Mouse (Mus musculus): ENCODE data around the gene Plxnd1. TPM values are rescaled to one million over a fixed set of nuclear protein-coding genes. Genes with fewer than 3 reads are reported as not detected.

The Plxnd1 gene
- total RNA-seq, 2 experiments from 2014 or later: 14.7 to 26.7 TPM

- intact Hi-C loops (cut with DNase I): loop anchor here (2.0 to 5.0 kb wide), 2 partner anchors 33 to 54 kb away; no protein-coding TSS in a partner anchor
- no peak for TF ChIP-seq CTCF (IDR thresholded peaks at IDR 0.05)
- peak overlapping the region; percentile 89 for H3K27ac ChIP-seq
- peak; percentile 92 for DNase-seq
- peak overlapping the region; percentile 48 for H3K4me3 ChIP-seq
These were observed 35.6 kb downstream of the Plxnd1 start for GRCm38 (mm10) chr6:115959151-115959691.

- intact Hi-C loops (cut with DNase I): loop anchor here (2.0 to 5.0 kb wide), 2 partner anchors 34 to 54 kb away; no protein-coding TSS in a partner anchor
- no peak for DNase-seq
- no peak for TF ChIP-seq CTCF (IDR thresholded peaks at IDR 0.05)
- peak overlapping the region; percentile 89 for H3K27ac ChIP-seq
- peak overlapping the region; percentile 48 for H3K4me3 ChIP-seq
These were observed 36.4 kb downstream of the Plxnd1 start for GRCm38 (mm10) chr6:115958445-115958844.

- Histone ChIP-seq H3K27ac (peak overlapping the region; percentile 89), H3K4me3 (peak overlapping the region; percentile 23; the same call in 1 of the 2 replicates)
- DNase-seq: no peak
- no peak for TF ChIP-seq CTCF (IDR thresholded peaks at IDR 0.05)
- intact Hi-C loops (cut with DNase I): loop anchor here (2.0 to 5.0 kb wide), 3 partner anchors 35 to 53 kb away; no protein-coding TSS in a partner anchor
These were observed 37.1 kb downstream of the Plxnd1 start for GRCm38 (mm10) chr6:115957681-115958080.

DNA sequence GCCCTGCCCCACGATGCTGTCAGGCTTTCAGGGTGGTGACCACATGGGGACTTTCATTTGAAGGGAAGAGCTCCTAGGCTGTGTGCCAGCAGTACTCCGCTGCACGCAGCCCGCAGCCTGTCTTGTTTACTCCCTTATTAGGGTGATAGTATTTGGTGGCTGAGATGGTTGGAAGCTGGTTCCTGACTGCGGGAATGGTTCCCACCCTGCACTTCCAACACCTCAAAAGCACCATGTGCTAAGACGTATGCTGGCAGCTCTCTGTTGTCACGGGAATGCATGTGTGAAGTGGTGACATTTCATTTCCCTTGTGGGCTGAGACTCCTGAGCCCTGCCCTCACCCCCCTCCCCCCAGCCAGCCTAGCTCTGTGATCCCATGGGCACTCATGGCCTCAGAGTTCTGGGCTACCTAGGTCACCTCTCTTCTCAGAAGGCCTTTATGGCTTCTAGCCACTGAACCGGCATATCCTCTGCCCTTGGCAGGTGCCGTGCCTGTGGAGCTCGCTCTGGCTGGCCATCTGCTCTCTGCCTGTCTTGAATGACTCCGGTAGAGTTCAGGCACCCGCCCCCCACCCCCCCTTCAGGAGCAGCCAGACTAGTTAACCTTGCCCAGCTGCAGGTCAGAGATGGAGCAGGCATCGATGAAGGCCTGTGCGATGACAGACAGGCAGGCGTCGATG lies 37.7 kb downstream of the Plxnd1 start:
- no peak for TF ChIP-seq CTCF (IDR thresholded peaks at IDR 0.05)
- Histone ChIP-seq H3K4me3 (no peak overlapping the region; the same call in none of the 2 replicates), H3K27ac (peak overlapping the region; percentile 89)
- DNase-seq: peak; percentile 83
- intact Hi-C loops (cut with DNase I): loop anchor here (2.0 to 5.0 kb wide), 2 partner anchors 35 to 42 kb away; no protein-coding TSS in a partner anchor

DNA sequence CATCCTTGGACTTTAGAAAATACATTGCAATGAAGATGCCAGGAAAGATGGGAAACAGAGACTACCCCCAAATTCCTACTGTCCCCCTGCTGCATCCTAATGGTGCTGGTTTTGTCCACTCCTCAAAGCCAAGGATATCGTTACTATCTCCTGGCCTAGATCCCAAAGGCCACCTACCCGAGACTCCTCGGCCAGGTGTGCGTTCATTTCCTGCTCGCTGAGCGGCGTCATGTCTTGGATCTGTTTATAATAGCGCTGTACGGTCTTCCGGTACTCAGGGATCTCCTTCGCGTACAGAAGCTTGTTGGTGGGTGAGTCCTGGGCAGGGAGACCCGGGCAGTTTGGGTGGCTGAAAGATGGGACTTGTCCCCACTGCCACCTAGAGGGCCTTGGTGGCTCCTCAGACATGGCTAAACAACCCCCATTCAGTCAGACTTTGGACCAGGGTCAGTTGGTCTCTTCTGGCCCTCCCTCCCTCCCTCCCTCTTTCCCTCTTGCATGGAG lies 38.3 kb downstream of the Plxnd1 start:
- Histone ChIP-seq H3K4me3 (no peak overlapping the region), H3K27ac (peak overlapping the region; percentile 89)
- intact Hi-C loops (cut with DNase I): loop anchor here (2.0 to 5.0 kb wide), 2 partner anchors 36 to 42 kb away; no protein-coding TSS in a partner anchor
- peak; percentile 31 for TF ChIP-seq CTCF (IDR thresholded peaks at IDR 0.05)
- no peak for DNase-seq

DNA sequence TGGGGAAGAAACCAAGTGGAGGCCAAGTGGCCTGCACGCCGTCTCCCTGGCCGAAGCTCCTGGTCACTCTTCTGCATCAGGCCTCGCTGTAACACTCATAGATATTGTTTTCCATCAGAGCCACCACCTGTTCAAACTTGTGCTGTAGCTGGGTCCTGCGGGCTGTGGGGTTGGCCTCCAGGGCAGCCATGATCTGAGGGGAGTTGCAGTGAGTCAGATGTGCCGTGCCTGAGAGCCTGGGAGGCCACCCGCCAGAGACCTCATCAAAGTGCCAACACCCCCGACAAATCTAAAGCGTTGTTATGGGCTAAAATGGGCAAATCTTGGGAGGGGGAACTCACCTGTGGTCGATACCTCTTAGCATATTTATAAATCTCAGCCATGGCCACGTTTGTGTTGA lies 39.1 kb downstream of the Plxnd1 start:
- TF ChIP-seq CTCF (IDR thresholded peaks at IDR 0.05): no peak
- Histone ChIP-seq H3K27ac (peak overlapping the region; percentile 89), H3K4me3 (no peak overlapping the region)
- DNase-seq: no peak
- intact Hi-C loops (cut with DNase I): loop anchor here (2.0 to 5.0 kb wide), 2 partner anchors 37 to 41 kb away; no protein-coding TSS in a partner anchor

- TF ChIP-seq CTCF (IDR thresholded peaks at IDR 0.05): no peak
- H3K4me3 ChIP-seq: no peak overlapping the region
- DNase-seq: no peak
- intact Hi-C loops (cut with DNase I): loop anchor here (5.0 kb wide), 1 partner anchor 37 kb away; no protein-coding TSS in a partner anchor
- peak overlapping the region; percentile 89 for H3K27ac ChIP-seq
These were observed 39.6 kb downstream of the Plxnd1 start for GRCm38 (mm10) chr6:115955169-115955568.

DNA sequence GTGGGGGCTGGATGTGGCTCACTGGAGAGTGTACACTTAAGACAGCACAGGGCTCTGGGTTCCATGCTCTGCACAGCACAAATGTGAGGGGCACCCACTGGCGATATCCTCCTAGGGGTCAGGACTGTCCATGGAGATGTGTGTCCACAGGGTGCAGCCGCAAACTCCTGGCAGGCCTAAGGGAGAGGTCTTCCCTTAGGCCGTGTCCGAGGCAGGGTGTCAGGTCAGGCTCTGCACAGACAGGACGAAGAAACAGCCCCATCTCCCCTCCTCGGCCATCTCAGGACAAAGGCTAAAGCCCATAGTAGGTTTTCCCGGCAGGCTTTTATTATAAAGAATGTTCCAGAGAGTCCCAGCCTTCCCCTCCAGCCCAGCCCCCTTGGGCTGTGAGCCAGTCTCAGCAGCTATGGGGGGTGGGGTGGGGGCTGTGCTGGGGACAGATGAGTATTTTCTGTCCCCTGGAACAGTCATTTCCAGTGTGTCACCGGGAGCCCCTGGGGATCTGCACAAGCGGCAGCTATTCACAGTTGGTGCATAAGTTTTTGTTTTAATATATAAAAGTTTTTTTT lies 40.2 kb downstream of the Plxnd1 start:
- intact Hi-C loops (cut with DNase I): loop anchor here (5.0 kb wide), 1 partner anchor 38 kb away; no protein-coding TSS in a partner anchor
- no peak for DNase-seq
- no peak for TF ChIP-seq CTCF (IDR thresholded peaks at IDR 0.05)
- Histone ChIP-seq H3K27ac (peak overlapping the region; percentile 89), H3K4me3 (no peak overlapping the region)

- intact Hi-C loops (cut with DNase I): no loop called here
- no peak for TF ChIP-seq CTCF (IDR thresholded peaks at IDR 0.05)
- H3K4me3 ChIP-seq: no peak overlapping the region
- H3K27ac ChIP-seq: no peak overlapping the region
- no peak for DNase-seq
These were observed 48.4 kb downstream of the Plxnd1 start for GRCm38 (mm10) chr6:115946389-115946788.

DNA sequence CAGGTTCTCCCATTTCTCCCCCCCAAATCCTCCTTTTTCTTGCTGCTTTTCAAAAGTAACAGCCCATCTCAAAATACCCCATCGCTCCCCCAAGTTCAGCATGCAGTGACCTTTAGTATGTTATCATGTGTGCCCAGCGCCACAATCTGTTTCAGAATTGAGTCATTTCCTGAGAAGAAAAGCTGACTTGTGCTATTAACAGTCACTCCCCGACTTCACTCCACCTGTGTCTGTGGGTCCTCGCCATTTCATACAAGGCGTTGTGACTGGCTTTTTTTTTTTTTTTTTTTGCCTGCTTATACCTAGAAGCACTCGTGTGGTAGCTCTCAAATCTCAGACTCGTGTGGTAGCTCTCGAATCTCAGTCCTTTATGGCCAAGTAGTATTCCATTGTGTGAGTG lies 49.2 kb downstream of the Plxnd1 start:
- no peak for TF ChIP-seq CTCF (IDR thresholded peaks at IDR 0.05)
- DNase-seq: no peak
- Histone ChIP-seq H3K27ac (no peak overlapping the region), H3K4me3 (no peak overlapping the region)
- intact Hi-C loops (cut with DNase I): no loop called here

DNA sequence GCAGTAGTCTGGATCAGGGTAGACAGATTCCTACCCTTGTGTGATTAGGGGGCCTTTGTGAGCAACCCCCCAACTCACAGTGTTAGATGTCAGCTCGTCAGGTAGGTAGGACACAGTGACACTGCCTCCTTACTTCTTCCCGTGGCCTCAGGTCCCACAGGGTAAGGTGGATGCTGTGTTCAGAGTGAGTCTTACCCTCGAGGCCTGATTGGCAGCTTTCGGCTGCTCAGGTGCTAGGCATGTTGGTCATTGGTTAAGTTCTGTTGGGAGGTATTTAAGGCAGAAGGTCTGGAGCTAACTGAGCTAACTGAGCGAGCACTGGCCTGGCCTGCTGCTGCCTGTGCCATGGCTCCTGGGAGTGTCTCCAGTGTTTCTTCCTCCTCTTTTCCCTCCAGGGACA lies 50.2 kb downstream of the Plxnd1 start, which contains the start of gene H1foo:
TSS of gene H1foo (plus strand) at position 301 of the 400 bp plus-strand sequence.
- TF ChIP-seq CTCF (IDR thresholded peaks at IDR 0.05): no peak
- Histone ChIP-seq H3K4me3 (no peak within 1 kb of the TSS), H3K27ac (0 out of 2 replicates have a peak within 1 kb of the TSS, but pooled peaks have one; percentile 3)
- no peak for DNase-seq
- intact Hi-C loops (cut with DNase I): no loop called here

Measured in gastrocnemius, adult 2 months (tissue).